Mouse (Mus musculus) cerebellum, adult 11-12 months (tissue): ENCODE data around the gene Clk3.
"Not testable (repeated sequence)": the region's sequence is repeated elsewhere in the genome, so short reads cannot be mapped to it uniquely, and the experiment has no call there.

Experiments used
- DNase-seq: peaks from one replicate; pipeline ENCODE4 v3.0.0; 2022

Gene Clk3

DNA sequence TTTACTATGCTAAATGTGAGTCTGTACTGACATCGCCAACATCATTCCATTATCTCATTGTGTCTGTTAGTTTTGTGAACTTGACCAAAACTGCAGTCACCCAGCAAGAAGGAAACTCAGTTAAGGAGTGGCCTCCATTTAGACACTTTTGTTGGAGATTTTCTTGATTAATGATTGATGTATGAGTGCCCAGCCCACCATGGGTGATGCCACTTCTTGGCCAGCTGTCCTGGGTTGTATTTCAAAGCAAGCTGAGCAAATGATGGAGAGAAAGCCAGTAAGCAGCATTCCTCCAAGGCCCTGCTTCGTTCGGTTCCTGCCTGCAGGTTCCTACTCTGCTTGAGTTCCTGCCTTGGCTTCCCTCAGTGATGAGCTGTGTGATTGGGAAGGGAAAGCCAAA is 44.9 kb downstream of the Clk3 start:
- DNase-seq: no peak

DNA sequence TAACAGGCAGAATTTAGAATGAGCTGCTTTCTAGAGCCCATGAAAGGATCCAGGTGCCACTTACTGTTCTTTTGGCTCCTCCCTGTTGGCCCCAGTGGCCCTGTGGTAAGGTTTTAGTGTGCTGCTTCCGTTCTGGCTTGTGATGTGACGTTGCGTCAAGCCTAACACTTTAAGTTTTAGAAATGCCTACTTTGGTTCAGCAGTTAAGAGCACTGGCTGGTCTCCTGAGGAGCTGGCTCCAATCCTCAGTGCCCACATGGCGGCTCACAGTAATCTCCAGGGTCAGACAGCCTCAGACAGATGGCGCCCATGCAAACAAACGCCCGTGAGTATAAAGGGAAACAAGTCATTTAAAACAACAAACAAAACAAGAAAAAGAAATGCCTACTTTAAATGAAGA is 47.3 kb downstream of the Clk3 start:
- peak; percentile 60 for DNase-seq

DNA sequence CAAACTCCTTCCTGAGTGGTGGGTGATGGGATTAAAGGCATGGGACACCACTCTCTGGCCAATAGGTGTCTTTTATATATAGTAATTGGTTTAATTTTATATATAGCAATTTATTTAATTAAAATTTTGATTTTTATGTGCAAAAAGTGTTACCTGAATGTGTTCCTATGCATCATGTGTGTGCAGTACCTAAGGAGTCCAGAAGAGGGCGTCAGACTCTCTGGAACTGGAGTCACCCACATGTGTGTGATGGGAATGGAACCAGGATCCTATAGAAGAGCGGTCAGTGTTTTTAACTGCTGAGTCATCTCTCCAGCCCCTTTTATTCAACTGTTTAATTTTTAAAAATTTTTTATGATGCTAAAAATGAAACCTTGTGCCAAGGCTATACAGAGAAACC is 53.5 kb downstream of the Clk3 start:
- no peak for DNase-seq

DNA sequence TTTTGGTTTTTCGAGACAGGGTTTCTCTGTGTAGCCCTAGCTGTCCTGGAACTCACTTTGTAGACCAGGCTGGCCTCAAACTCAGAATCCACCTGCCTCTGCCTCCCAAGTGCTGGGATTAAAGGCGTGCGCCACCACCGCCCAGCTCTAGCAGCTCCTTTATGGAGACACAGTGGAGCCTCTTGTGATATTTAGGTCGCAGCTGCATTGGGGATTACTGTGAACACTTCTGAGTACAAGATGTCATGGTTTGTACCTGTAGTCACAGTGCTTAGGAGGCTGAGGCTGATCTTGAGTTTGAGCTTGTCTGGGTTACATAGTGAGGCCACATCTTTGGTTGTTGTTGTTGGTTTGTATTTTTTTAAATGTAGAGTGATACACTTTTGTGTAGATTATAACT is 55.4 kb downstream of the Clk3 start:
- DNase-seq: not testable (repeated sequence)

DNA sequence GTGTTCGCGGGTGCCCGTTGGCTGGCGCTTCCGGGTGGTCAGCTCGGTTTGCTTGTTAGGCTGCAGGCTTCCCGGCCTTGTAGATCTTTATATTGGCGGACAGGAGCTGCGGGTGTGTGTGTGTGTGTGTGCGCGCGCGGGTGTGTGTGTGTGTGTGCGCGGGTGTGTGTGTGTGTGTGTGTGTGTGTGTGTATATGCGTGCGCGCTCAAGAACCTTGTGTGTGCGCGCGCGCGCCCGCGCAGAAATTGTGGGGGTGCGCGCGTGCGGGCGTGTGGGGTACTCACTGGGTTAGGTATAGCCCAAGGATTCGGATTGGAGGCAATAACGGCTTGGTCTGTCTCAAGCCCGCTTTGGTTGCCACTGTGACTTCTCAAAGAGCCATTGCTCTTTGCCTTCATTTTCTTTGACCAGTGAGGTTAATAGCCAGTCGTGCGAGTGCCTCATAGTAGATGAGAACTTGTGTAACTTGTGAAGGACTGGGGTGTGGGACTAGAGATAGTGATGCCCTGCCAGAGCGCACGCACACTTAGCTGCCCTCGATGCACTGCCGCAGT is 56.9 kb downstream of the Clk3 start:
- DNase-seq: no peak

DNA sequence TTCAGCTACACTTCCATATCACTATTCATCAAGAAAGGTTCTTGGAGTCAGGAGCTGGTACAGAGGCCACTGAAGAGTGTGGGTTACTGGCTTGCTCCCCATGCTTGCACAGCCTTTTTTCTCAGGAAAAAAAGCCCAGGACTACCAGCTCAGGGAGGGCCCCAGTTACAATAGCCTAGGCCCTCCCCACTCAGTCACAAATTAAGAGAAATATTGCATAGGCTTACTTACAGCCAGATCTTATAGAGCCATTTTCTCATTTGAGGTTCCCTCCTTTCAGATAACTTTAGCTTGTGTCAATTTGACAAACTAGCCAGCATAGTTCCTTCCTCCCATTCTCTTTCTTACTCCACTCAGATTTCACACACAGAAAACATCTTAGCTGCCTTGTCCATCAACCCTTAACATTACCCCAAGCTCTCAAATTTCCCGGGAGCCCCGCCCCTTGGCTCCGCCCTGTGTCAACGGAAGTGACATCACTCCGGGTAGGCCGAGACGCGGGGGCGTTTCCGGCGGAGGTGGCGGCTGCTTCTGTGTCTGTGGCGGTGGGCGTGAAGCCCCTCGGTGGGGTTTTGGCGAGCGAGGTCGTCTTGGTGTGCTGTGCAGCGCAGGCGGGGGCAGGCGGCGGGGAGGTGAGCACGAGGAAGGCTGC is 57.5 kb downstream of the Clk3 start, which contains the start of gene Edc3:
TSS of gene Edc3 (plus strand) at position 473 of the 652 bp plus-strand sequence.
- DNase-seq: peak; percentile 81

DNA sequence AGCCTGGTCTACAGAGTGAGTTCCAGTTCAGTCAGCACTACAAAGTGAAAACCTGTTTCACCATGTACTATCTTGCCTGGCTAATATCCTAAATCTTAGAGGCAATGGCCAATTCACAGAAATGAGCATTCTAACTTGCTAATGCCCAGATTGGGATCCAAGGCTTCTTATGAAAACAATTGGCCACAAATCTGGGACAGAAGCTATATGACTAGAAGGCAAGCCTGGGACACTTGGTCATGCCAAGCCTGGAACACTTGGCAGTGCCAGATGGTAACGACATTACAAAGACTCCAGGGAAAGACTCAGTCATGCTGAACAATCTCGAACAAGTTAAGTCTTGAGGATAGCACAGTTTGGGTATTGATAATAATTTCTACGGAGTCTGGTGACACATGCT is 59.2 kb downstream of the Clk3 start:
- DNase-seq: no peak
